Mouse (Mus musculus): ENCODE measurements around the gene Rnd1.

Gene Rnd1

GRCm38 (mm10) chr15:98614551-98614950 is 62.7 kb downstream of the Rnd1 start:
- DNase-seq (ENCODE audit: low read depth in 1 of 2, low spot score in 2 of 2): no peak

All from monocyte, adult 2 months (primary cell).